Mouse (Mus musculus) ES-Bruce4 (cell line): ENCODE data around the gene Gca. TPM values are rescaled to one million over a fixed set of nuclear protein-coding genes. Genes with fewer than 3 reads are reported as not detected.

Source experiments
- H3K27ac ChIP-seq: 2 replicates; pipeline ENCODE4 v1.5.1; 2012; ENCODE audit warnings: low read length, inconsistent platforms; ENCODE audit not compliant: insufficient read depth
- H3K27me3 ChIP-seq: 2 replicates; pipeline ENCODE4 v1.6.1; 2012; ENCODE audit warnings: mild to moderate bottlenecking, low read length, inconsistent platforms; ENCODE audit not compliant: control insufficient read depth, poor library complexity, insufficient read depth, severe bottlenecking
- H3K36me3 ChIP-seq: 2 replicates; pipeline ENCODE4 v1.6.1; 2012; ENCODE audit warnings: inconsistent platforms, mild to moderate bottlenecking, low read length, moderate library complexity; ENCODE audit not compliant: control insufficient read depth, poor library complexity, insufficient read depth, severe bottlenecking
- H3K4me1 ChIP-seq: one replicate; pipeline ENCODE4 v1.8.1; 2011; ENCODE audit warnings: low read length; ENCODE audit not compliant: control insufficient read depth, insufficient read depth
- H3K4me3 ChIP-seq: 2 replicates; pipeline ENCODE4 v1.5.1; 2011; ENCODE audit warnings: low read depth, mild to moderate bottlenecking, low read length
- H3K9ac ChIP-seq: 2 replicates; pipeline ENCODE4 v1.6.1; 2012; ENCODE audit warnings: low read depth, mild to moderate bottlenecking, inconsistent platforms; ENCODE audit not compliant: poor library complexity, severe bottlenecking
- H3K9me3 ChIP-seq: replicated peaks from 2 replicates; pipeline ENCODE4 v1.6.1; 2012; ENCODE audit warnings: mild to moderate bottlenecking, low read length, inconsistent platforms; ENCODE audit not compliant: control insufficient read depth, poor library complexity, insufficient read depth, severe bottlenecking
- CTCF ChIP-seq: IDR thresholded peaks from one replicate; pipeline ENCODE4 v1.8.1; 2011; ENCODE audit warnings: low read depth, low read length
- EP300 ChIP-seq: IDR thresholded peaks from 2 replicates; pipeline ENCODE4 v1.6.1; 2011; ENCODE audit warnings: low read depth, low read length; ENCODE audit not compliant: insufficient read depth
- POLR2A ChIP-seq: IDR thresholded peaks from one replicate; pipeline ENCODE4 v1.8.1; 2011; ENCODE audit warnings: low read length; ENCODE audit not compliant: insufficient read depth
- polyA plus RNA-seq: library from polyadenylated mRNA; stranded (reverse); fragments of >200 nt; gene quantifications from 2 replicates; pipeline ENCODE4 v1.2.4, GENCODE M21; 2011; ENCODE audit warnings: low read depth; ENCODE audit not compliant: missing spikeins, insufficient read depth, insufficient read length

Gca gene
- 16.7 and 24.7 TPM in 2 replicates for polyA plus RNA-seq

GRCm38 (mm10) chr2:62664135-62664670 lies at the start of gene Gca:
Gca (plus strand) TSS chr2:62664285.
- Histone ChIP-seq H3K27me3 (no peaks in the 10 kb centered on the region; the same call in 1 of the 2 replicates), H3K4me1 (no peaks in the 10 kb centered on the region), H3K36me3 (no peaks in the 10 kb centered on the region), H3K9ac (peak within 1 kb of the TSS; percentile 60), H3K4me3 (peak within 1 kb of the TSS; percentile 98), H3K27ac (no peak within 1 kb of the TSS), H3K9me3 (no peaks in the 10 kb centered on the region)
- TF ChIP-seq EP300 (0 out of 2 replicates have a peak, but pooled peaks have one; percentile 35), POLR2A (peak; percentile 91), CTCF (no peak)

DNA sequence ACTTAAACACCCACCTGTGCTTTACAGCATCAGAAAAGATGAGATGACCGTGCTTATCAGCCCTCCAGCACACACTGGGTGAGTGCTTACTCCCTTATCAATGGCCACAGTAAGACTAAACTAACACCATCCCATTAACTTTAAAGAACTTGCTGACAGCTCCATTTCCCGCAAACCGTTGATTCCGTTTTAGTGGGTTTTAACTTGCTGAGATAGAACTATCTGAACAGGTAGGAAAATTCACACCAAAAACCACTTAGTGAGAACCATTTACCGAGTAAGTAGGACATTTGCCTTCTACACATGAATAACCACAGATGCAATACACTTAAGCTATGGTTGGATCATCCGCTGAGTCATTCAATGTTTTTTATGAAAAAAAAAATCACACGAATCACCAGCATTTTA lies 45.1 kb upstream of the Gca start:
- H3K9ac ChIP-seq: no peak overlapping the region
- H3K4me1 ChIP-seq: no peaks in the 10 kb centered on the region
- H3K27me3 ChIP-seq: no peaks in the 10 kb centered on the region
- no peak overlapping the region for H3K4me3 ChIP-seq
- H3K27ac ChIP-seq: no peak overlapping the region
- H3K9me3 ChIP-seq: no peaks in the 10 kb centered on the region
- no peaks in the 10 kb centered on the region for H3K36me3 ChIP-seq
- TF ChIP-seq EP300 (no peak), CTCF (no peak), POLR2A (no peak)

DNA sequence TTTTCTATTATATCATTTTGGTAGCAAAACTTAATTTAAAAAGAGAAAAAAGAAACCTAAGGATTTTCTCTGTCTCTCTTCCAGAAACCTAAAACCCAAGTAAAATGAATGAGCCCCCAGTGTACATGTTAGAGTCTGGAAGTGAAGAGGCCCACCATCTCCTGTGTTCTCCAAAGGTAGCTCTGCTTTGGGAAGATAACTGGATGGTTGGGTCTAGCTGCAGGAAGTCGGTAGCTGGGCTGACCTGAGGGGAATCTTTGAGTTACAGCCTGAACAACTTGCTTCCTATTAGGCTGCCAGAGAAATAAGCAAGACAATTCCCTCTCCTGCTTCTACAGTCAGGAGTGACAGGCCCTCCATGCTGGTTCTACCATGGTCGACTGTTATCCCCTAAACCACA lies 44.4 kb upstream of the Gca start:
- H3K27ac ChIP-seq: no peak overlapping the region
- H3K4me3 ChIP-seq: no peak overlapping the region
- no peaks in the 10 kb centered on the region for H3K9me3 ChIP-seq
- no peak for TF ChIP-seq EP300
- H3K36me3 ChIP-seq: no peaks in the 10 kb centered on the region
- H3K9ac ChIP-seq: no peak overlapping the region
- H3K27me3 ChIP-seq: no peaks in the 10 kb centered on the region
- H3K4me1 ChIP-seq: no peaks in the 10 kb centered on the region

- no peak overlapping the region for H3K4me3 ChIP-seq
- H3K9me3 ChIP-seq: no peaks in the 10 kb centered on the region
- no peaks in the 10 kb centered on the region for H3K27me3 ChIP-seq
- TF ChIP-seq POLR2A (no peak), CTCF (no peak), EP300 (no peak)
- no peak overlapping the region for H3K27ac ChIP-seq
- no peaks in the 10 kb centered on the region for H3K4me1 ChIP-seq
- H3K9ac ChIP-seq: no peak overlapping the region
- no peaks in the 10 kb centered on the region for H3K36me3 ChIP-seq
Observed at GRCm38 (mm10) chr2:62623024-62623441, 41.1 kb upstream of the Gca start.

- Histone ChIP-seq H3K27ac (no peak overlapping the region), H3K36me3 (no peaks in the 10 kb centered on the region), H3K4me1 (no peaks in the 10 kb centered on the region), H3K9me3 (no peaks in the 10 kb centered on the region), H3K27me3 (no peaks in the 10 kb centered on the region), H3K9ac (no peak overlapping the region), H3K4me3 (no peak overlapping the region)
- TF ChIP-seq CTCF: no peak
Observed at GRCm38 (mm10) chr2:62627728-62628127, 36.4 kb upstream of the Gca start.

- H3K4me1 ChIP-seq: no peaks in the 10 kb centered on the region
- no peak overlapping the region for H3K27ac ChIP-seq
- H3K36me3 ChIP-seq: no peaks in the 10 kb centered on the region
- TF ChIP-seq POLR2A (no peak), EP300 (no peak), CTCF (no peak)
- H3K9ac ChIP-seq: no peak overlapping the region
- H3K27me3 ChIP-seq: no peaks in the 10 kb centered on the region
- H3K9me3 ChIP-seq: no peaks in the 10 kb centered on the region
- no peak overlapping the region for H3K4me3 ChIP-seq
Observed at GRCm38 (mm10) chr2:62628356-62628755, 35.7 kb upstream of the Gca start.
